Mouse (Mus musculus) liver, embryonic 11.5 days (tissue): ENCODE data around the gene Wbp2. TPM values are rescaled to one million over a fixed set of nuclear protein-coding genes. Genes with fewer than 3 reads are reported as not detected.

ENCODE experiments used
- ATAC-seq: fragments of 200-750 bp; cut with Nextera tagmentation; replicated peaks from 2 replicates; pipeline ENCODE4 v1.8.0; 2017; ENCODE audit warnings: moderate number of reproducible peaks, mild to moderate bottlenecking, moderate TSS enrichment, moderate library complexity; ENCODE audit not compliant: low FRiP score
- DNase-seq: peaks from one replicate; pipeline ENCODE4 v3.0.0-alpha.2; 2017; ENCODE audit warnings: low spot score
- H3K27ac ChIP-seq: fragments of 300-500 bp; sonication (generic); 2 replicates; pipeline ENCODE4 v1.5.1; 2014; ENCODE audit warnings: mild to moderate bottlenecking, low read depth, low read length, control low read depth
- H3K27me3 ChIP-seq: fragments of 300-500 bp; sonication (generic); replicated peaks from 2 replicates; pipeline ENCODE4 v1.6.1; 2014; ENCODE audit warnings: low read length, mixed read lengths; ENCODE audit not compliant: control insufficient read depth, insufficient read depth
- H3K36me3 ChIP-seq: fragments of 300-500 bp; sonication (generic); 2 replicates; pipeline ENCODE4 v1.6.1; 2014; ENCODE audit warnings: mild to moderate bottlenecking, low read length, moderate library complexity, mixed read lengths; ENCODE audit not compliant: control insufficient read depth, insufficient read depth
- H3K4me1 ChIP-seq: fragments of 300-500 bp; sonication (generic); replicated peaks from 2 replicates; pipeline ENCODE4 v1.6.1; 2014; ENCODE audit warnings: low read length, mixed read lengths; ENCODE audit not compliant: control insufficient read depth, insufficient read depth
- H3K4me2 ChIP-seq: fragments of 300-500 bp; sonication (generic); 2 replicates; pipeline ENCODE4 v1.6.1; 2014; ENCODE audit warnings: mild to moderate bottlenecking, control low read depth, moderate library complexity
- H3K4me3 ChIP-seq: fragments of 300-500 bp; sonication (generic); 2 replicates; pipeline ENCODE4 v1.5.1; 2014; ENCODE audit warnings: low read depth, low read length, control low read depth
- H3K9ac ChIP-seq: fragments of 300-500 bp; sonication (generic); 2 replicates; pipeline ENCODE4 v1.6.1; 2014; ENCODE audit warnings: low read depth, low read length, control low read depth
- H3K9me3 ChIP-seq: fragments of 300-500 bp; sonication (generic); 2 replicates; pipeline ENCODE4 v1.6.1; 2016; ENCODE audit warnings: low read length, inconsistent platforms, mixed read lengths; ENCODE audit not compliant: control insufficient read depth
- WGBS: fragments of 180-500 bp; shearing (Covaris S2); extraction: QIAGEN DNeasy Blood & Tissue Kit; methylation state at CpG from one replicate; pipeline ENCODE4 v1.1.7; 2014; 5-methylcytosine and 5-hydroxymethylcytosine counted together
- polyA plus RNA-seq: library from polyadenylated mRNA; unstranded; fragments of >200 nt; fragmentation: Nextera tagmentation; extraction: Ambion mirVana; gene quantifications from 2 replicates; pipeline ENCODE4 v1.2.1, GENCODE M21; 2014

Gene Wbp2
- polyA plus RNA-seq, 1 experiment from 2014 or later, result 105 TPM

DNA sequence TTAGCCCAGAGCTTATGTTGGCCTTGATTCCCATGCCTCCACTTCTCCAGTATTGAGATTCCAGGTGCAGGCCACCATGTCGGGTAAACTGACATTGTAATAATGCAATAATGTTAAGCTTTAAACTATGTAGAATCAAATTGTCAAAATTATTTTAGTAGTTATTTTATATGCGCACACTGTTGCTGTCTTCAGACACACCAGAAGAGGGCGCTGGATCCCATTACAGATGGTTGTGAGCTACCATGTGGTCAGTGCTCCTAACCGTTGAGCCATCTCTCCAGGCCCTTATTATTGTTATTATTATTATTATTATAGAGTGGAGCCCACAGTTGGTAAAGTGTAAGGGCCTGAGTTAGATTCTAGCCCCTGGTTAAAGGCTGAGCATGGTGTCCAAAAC, 24.3 kb upstream of the Wbp2 start:
- DNase-seq (no peak), ATAC-seq (no peak)
- WGBS, result 76% methylated on average over 4 of the region's 4 CpGs
- no peaks in the 10 kb centered on the region for H3K9me3 ChIP-seq
- peaks cover 49% of the 10 kb centered on the region for H3K27me3 ChIP-seq
- peaks cover 28% of the 10 kb centered on the region for H3K4me1 ChIP-seq
- H3K4me2 ChIP-seq, result no peak overlapping the region; the same call in none of the 2 replicates
- H3K27ac ChIP-seq, result no peak overlapping the region
- no peak overlapping the region for H3K9ac ChIP-seq
- no peak overlapping the region for H3K4me3 ChIP-seq
- H3K36me3 ChIP-seq, result no peaks in the 10 kb centered on the region

DNA sequence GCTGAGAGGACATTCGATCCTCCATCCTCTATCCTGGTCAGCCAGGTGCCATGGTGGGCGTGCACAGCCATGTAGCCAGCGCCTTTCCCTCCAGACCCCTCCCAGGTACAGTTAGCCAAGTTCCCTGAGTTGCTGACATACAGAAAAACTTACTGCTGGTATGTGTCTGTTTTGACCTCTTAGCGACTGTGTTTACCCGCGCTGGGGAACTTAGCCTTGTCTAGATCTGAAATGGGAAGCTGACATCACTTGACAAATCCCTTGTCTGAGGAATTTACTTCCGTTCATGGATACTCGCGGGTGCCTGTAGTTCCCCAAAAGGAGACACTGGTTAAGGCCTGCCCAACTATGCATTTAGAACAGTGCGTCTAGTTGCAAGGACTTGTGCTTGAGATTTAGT, 23.7 kb upstream of the Wbp2 start:
- peak overlapping the region; percentile 81 for H3K4me2 ChIP-seq
- 23% methylated on average over 10 of the region's 10 CpGs for WGBS
- H3K36me3 ChIP-seq, result no peaks in the 10 kb centered on the region
- H3K4me1 ChIP-seq, result peaks cover 32% of the 10 kb centered on the region
- H3K9me3 ChIP-seq, result no peaks in the 10 kb centered on the region
- H3K9ac ChIP-seq, result peak overlapping the region; percentile 59
- ATAC-seq, result no peak
- no peak for DNase-seq
- H3K27ac ChIP-seq, result peak overlapping the region; percentile 38; the same call in 1 of the 2 replicates
- H3K27me3 ChIP-seq, result peaks cover 50% of the 10 kb centered on the region
- H3K4me3 ChIP-seq, result peak overlapping the region; percentile 59

DNA sequence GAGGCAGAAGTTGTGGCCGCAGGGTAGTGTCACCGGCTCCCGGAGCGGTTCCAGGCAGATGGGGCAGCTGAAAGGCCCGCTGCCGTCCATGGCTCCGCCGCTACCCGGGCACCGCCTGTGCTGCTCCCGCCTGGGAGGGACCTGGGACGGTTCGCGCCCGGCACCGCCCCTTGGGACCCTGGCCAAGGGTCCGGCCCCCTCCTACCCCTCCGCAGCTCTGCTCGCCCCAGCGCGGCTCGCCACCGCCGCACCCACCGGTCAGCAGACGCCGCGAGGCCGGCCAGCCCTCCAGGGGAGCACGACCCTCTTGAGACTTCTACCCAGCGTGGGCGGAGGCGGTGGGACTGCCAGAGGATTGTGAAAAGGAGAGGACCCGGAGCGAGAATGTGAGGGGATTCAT, 23.3 kb upstream of the Wbp2 start:
- Histone ChIP-seq H3K9ac (peak overlapping the region; percentile 59), H3K4me2 (peak overlapping the region; percentile 81), H3K27ac (peak overlapping the region; percentile 38; the same call in 1 of the 2 replicates), H3K4me1 (peaks cover 32% of the 10 kb centered on the region), H3K36me3 (no peaks in the 10 kb centered on the region), H3K27me3 (peaks cover 50% of the 10 kb centered on the region), H3K4me3 (peak overlapping the region; percentile 59), H3K9me3 (no peaks in the 10 kb centered on the region)
- WGBS, result 4% methylated on average over 35 of the region's 35 CpGs
- 0 out of 2 replicates have a peak, but pooled peaks have one; percentile 15 for ATAC-seq
- DNase-seq, result no peak

DNA sequence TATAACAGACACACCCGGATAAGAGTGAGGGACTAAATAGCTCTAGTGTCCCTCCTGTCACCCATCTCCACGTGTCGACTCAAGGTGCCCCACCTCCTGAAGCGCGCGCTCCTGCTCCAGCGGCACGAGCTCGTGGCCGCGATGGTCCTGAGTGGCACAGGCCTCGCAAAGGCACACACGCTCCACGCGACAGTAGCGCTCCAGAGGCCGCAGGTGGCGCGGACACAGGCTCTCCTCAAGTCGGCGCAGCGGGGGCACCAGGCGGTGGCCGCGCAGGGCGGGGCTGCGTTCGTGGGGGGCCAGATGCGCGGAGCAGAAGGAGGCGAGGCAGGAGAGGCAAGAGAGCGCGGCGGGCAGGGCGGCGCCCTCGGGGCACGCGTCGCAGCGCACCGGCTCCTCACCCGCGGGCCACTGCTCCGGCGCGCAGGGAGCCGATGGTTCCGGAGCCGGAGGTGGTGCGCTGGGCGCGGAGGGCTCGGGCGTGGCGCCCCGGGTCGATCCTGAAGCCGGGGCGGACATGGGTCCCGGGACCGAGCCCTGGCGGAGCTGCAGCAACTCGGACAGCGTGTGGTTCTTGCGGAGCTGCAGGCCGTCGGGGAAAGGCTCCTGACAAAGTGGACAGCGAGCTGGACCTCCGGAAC, 22.8 kb upstream of the Wbp2 start:
- Histone ChIP-seq H3K36me3 (no peaks in the 10 kb centered on the region), H3K9ac (peak overlapping the region; percentile 59), H3K4me1 (peaks cover 33% of the 10 kb centered on the region), H3K9me3 (no peaks in the 10 kb centered on the region), H3K4me3 (peak overlapping the region; percentile 59), H3K4me2 (peak overlapping the region; percentile 81), H3K27me3 (peaks cover 50% of the 10 kb centered on the region), H3K27ac (no peak overlapping the region)
- WGBS, result 3% methylated on average over 69 of the region's 70 CpGs
- ATAC-seq, result peak; percentile 11; the same call in 1 of the 2 replicates
- no peak for DNase-seq

DNA sequence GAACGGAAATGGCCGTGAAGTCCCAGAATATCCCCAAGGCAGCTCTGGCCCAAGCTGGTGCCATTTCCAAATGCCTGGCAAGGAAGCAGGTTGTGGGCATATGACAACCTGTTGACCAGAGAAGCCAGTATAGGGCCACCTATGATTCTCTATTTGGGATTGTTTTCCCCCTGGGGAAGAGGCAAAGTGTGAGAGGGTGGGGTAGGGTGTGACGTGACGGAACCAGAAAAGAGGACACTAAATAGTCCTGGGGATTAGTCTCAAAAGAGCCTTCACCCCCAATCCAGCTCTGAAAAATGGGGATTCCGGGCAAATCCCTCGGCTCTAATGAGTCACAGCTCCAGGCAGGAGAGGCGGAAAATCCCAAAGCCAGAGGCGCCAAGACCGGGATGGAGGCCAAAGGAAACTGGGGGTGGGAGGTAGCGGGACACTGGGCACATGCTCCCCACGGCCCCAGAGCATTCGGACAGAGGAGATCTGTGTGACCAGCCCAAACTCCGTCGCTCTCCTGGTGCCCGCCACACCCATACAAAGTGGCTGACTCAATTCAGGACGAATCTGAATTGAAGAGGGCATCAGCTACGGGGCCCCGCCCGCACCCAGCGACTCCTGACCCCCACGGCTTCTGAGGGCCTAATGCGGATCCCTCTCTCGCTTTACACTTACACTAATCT, 21.8 kb upstream of the Wbp2 start:
- Histone ChIP-seq H3K27me3 (peaks cover 50% of the 10 kb centered on the region), H3K36me3 (no peaks in the 10 kb centered on the region), H3K4me2 (peak overlapping the region; percentile 81), H3K4me1 (peaks cover 42% of the 10 kb centered on the region), H3K9ac (no peak overlapping the region), H3K27ac (no peak overlapping the region), H3K4me3 (peak overlapping the region; percentile 59), H3K9me3 (no peaks in the 10 kb centered on the region)
- DNase-seq (no peak), ATAC-seq (no peak)
- 13% methylated on average over 23 of the region's 23 CpGs for WGBS

DNA sequence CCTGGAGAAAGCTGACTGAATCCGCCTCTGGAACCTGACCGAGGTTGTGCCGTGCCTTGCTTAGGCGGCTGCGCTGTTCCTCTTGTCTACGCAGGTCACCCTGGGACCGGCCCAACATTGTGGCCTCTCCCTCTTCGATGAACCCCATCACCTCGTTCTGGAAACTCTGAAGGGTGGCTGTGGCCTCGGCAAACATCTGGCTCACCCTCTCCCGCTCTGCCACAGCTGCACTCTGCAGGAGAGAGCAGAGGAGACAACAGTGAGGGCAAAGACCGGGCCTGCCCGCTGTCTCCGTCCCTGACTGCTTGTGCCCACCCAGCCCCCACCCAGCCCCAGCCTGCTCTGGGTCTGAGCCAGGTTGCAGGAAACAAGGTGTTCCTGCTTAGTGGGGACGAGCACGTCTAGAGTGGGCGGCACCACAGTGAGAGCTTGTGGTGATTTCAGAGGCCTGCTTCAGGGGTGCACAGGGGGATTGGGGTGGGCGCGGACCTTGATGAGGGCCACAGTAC, 21.0 kb upstream of the Wbp2 start:
- no peaks in the 10 kb centered on the region for H3K9me3 ChIP-seq
- no peaks in the 10 kb centered on the region for H3K36me3 ChIP-seq
- no peak overlapping the region for H3K9ac ChIP-seq
- no peak for ATAC-seq
- H3K4me1 ChIP-seq, result peaks cover 46% of the 10 kb centered on the region
- H3K27ac ChIP-seq, result no peak overlapping the region
- peaks cover 50% of the 10 kb centered on the region for H3K27me3 ChIP-seq
- H3K4me2 ChIP-seq, result peak overlapping the region; percentile 81
- peak overlapping the region; percentile 10; the same call in 1 of the 2 replicates for H3K4me3 ChIP-seq
- 38% methylated on average over 19 of the region's 19 CpGs for WGBS
- DNase-seq, result no peak

DNA sequence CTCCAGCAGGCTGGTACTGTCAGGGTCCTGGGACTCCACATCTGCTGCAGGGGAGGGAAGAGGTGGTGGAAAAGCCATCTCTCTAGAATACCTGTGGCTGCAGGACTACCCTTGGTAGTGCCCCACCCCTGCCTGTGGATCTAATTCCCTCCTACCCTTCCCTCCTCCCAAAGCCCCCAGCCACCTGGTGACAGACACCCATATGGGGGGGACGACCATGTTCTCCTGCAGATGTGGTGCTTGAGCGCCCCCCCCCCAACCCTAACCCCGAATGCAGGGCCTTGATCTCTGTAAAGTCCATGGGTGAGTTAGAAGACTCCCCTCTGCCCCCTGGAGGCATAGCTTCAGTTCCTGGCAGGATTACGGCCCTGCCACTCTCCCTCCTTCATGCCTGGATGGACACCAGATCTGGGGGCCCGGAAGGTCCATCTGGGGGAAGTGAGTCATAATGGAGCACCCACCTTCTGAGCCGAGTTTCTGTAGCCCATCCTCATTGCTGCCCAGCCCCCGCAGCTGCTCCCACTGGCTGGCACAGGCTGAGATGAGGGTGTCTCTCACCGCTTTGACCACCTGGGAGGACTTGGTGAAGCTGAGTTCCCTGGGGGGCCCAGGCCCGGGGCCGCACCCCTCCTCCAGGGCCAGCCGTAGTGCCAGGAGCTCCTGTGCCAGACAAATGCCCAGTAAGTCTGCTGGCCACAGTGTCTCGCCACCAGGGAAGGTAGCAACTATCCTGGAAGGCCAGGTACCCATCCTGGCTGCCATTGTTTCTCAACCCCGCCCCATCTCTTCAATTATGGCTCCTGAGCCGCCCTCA, 20.4 kb upstream of the Wbp2 start:
- Histone ChIP-seq H3K4me1 (peaks cover 50% of the 10 kb centered on the region), H3K36me3 (no peaks in the 10 kb centered on the region), H3K4me3 (no peak overlapping the region), H3K9me3 (no peaks in the 10 kb centered on the region), H3K27ac (0 out of 2 replicates have a peak overlapping the region, but pooled peaks have one; percentile 19), H3K9ac (no peak overlapping the region), H3K4me2 (peak overlapping the region; percentile 55), H3K27me3 (peaks cover 50% of the 10 kb centered on the region)
- WGBS, result 40% methylated on average over 14 of the region's 14 CpGs
- ATAC-seq (no peak), DNase-seq (no peak)

DNA sequence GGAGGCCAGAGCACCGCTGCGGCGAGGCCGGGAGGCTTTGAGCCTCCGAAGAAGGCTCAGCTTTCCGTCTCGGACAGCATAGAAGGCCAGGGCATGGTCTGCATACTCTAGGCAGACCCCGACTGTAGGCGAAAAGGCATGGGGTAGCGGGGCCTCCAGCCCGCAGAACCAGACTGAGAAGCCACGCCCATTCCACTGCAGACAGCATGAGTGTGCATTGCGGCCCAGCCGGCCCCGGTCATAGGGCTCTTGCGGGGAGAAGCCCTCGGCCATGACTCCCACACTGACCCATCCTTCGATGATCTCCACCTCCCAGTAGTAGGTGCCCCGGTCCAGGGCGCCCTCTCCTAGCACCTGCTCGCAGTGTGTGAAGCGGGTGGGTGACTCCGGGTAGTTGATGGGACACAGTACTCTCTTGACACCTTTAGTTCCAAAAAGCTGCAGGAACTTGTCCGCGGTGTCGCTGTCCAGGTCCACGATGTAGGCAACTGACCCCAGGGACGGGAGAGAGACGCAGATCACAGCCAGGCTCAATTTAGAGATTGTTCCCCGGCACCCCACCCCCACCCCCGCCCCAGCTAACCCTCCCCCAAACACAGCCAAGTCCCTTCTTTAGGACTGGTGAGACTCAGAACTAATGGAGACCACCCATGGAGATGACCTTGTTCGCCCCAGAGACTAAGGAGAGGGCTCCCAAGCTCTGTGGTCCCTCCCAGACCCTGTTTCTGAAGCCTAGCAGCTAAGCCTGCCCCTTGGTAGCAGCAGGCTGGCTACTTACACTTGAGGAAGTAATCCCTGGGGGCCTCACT, 19.6 kb upstream of the Wbp2 start:
- 30% methylated on average over 32 of the region's 32 CpGs for WGBS
- H3K4me1 ChIP-seq, result peaks cover 57% of the 10 kb centered on the region
- no peaks in the 10 kb centered on the region for H3K36me3 ChIP-seq
- H3K9me3 ChIP-seq, result no peaks in the 10 kb centered on the region
- H3K4me3 ChIP-seq, result peak overlapping the region; percentile 6; the same call in 1 of the 2 replicates
- no peak for DNase-seq
- ATAC-seq, result peak; percentile 39; the same call in 1 of the 2 replicates
- peaks cover 50% of the 10 kb centered on the region for H3K27me3 ChIP-seq
- H3K4me2 ChIP-seq, result peak overlapping the region; percentile 55
- H3K27ac ChIP-seq, result peak overlapping the region; percentile 34
- H3K9ac ChIP-seq, result peak overlapping the region; percentile 40; the same call in 1 of the 2 replicates
